Mouse (Mus musculus) liver, postnatal 0 days (tissue): ENCODE data around the gene Wnk2. TPM values are rescaled to one million over a fixed set of nuclear protein-coding genes. Genes with fewer than 3 reads are reported as not detected.

Source experiments
- ATAC-seq: fragments of 200-750 bp; cut with Nextera tagmentation; 2 replicates; pipeline ENCODE4 v1.8.0; 2017; ENCODE audit warnings: mild to moderate bottlenecking, moderate library complexity
- DNase-seq: peaks from one replicate; pipeline ENCODE4 v3.0.0-alpha.2; 2016
- H3K27ac ChIP-seq: fragments of 300-500 bp; sonication (generic); 2 replicates; pipeline ENCODE4 v1.5.1; 2014; ENCODE audit warnings: antibody characterized with exemption, moderate library complexity, mild to moderate bottlenecking, low read depth
- H3K27me3 ChIP-seq: fragments of 300-500 bp; sonication (generic); 2 replicates; pipeline ENCODE4 v1.6.1; 2014; ENCODE audit warnings: low read length, control low read depth, mixed read lengths; ENCODE audit not compliant: insufficient read depth
- H3K36me3 ChIP-seq: fragments of 300-500 bp; sonication (generic); replicated peaks from 2 replicates; pipeline ENCODE4 v1.6.1; 2014; ENCODE audit warnings: mild to moderate bottlenecking, control low read depth, low read length, moderate library complexity, mixed read lengths; ENCODE audit not compliant: insufficient read depth
- H3K4me1 ChIP-seq: fragments of 300-500 bp; sonication (generic); 2 replicates; pipeline ENCODE4 v1.6.1; 2014; ENCODE audit warnings: antibody characterized with exemption, mild to moderate bottlenecking, control low read depth; ENCODE audit not compliant: insufficient read depth
- H3K4me2 ChIP-seq: fragments of 300-500 bp; sonication (generic); 2 replicates; pipeline ENCODE4 v1.6.1; 2014; ENCODE audit warnings: low read depth, mild to moderate bottlenecking, low read length, moderate library complexity, mixed read lengths
- H3K4me3 ChIP-seq: fragments of 300-500 bp; sonication (generic); 2 replicates; pipeline ENCODE4 v1.5.1; 2014; ENCODE audit warnings: low read depth, low read length
- H3K9ac ChIP-seq: fragments of 300-500 bp; sonication (generic); replicated peaks from 2 replicates; pipeline ENCODE4 v1.6.1; 2014; ENCODE audit warnings: mild to moderate bottlenecking, moderate library complexity
- H3K9me3 ChIP-seq: fragments of 300-500 bp; sonication (generic); 2 replicates; pipeline ENCODE4 v1.6.1; 2016; ENCODE audit warnings: mild to moderate bottlenecking, control low read depth, low read length, mixed read lengths
- CTCF ChIP-seq: sonication (generic); IDR thresholded peaks from 2 replicates; pipeline ENCODE4 v1.5.1; 2016; ENCODE audit warnings: antibody characterized with exemption, low read depth
- EP300 ChIP-seq: IDR thresholded peaks from 2 replicates; pipeline ENCODE4 v1.6.1; 2016; ENCODE audit warnings: antibody characterized with exemption, low read depth, mild to moderate bottlenecking
- WGBS: fragments of 180-500 bp; shearing (Covaris S2); extraction: QIAGEN DNeasy Blood & Tissue Kit; methylation state at CpG from one replicate; pipeline ENCODE4 v1.1.7; 2014; ENCODE audit not compliant: insufficient replicate concordance; 5-methylcytosine and 5-hydroxymethylcytosine counted together
- polyA plus RNA-seq: library from polyadenylated mRNA; unstranded; fragments of >200 nt; fragmentation: Nextera tagmentation; extraction: Ambion mirVana; gene quantifications from 2 replicates; pipeline ENCODE4 v1.2.1, GENCODE M21; 2015

The Wnk2 gene
- polyA plus RNA-seq, 1 experiment from 2014 or later, result 0.13 TPM

GRCm38 (mm10) chr13:49148687-49149086, 873 bp upstream of the Wnk2 start:
- no peak for ATAC-seq
- Histone ChIP-seq H3K27ac (no peak overlapping the region), H3K27me3 (peaks cover 54% of the 10 kb centered on the region), H3K4me3 (no peak overlapping the region), H3K9ac (no peak overlapping the region), H3K9me3 (no peaks in the 10 kb centered on the region), H3K4me2 (no peak overlapping the region), H3K36me3 (no peaks in the 10 kb centered on the region), H3K4me1 (peaks cover 11% of the 10 kb centered on the region)
- WGBS, result 79% methylated on average over 4 of the region's 4 CpGs
- TF ChIP-seq CTCF (no peak), EP300 (no peak)
- no peak for DNase-seq

- H3K9ac ChIP-seq, result peak overlapping the region; percentile 41
- peak; percentile 82 for ATAC-seq
- peaks cover 55% of the 10 kb centered on the region for H3K27me3 ChIP-seq
- peak overlapping the region; percentile 59 for H3K4me3 ChIP-seq
- TF ChIP-seq EP300 (no peak), CTCF (no peak)
- no peaks in the 10 kb centered on the region for H3K36me3 ChIP-seq
- H3K9me3 ChIP-seq, result no peaks in the 10 kb centered on the region
- H3K4me2 ChIP-seq, result peak overlapping the region; percentile 92
- WGBS, result under 1% methylated on average over 61 of the region's 98 CpGs
- peaks cover 11% of the 10 kb centered on the region for H3K4me1 ChIP-seq
- H3K27ac ChIP-seq, result no peak overlapping the region
- DNase-seq, result no peak
Measured at GRCm38 (mm10) chr13:49147007-49147857, 582 bp downstream of the Wnk2 start.

DNA sequence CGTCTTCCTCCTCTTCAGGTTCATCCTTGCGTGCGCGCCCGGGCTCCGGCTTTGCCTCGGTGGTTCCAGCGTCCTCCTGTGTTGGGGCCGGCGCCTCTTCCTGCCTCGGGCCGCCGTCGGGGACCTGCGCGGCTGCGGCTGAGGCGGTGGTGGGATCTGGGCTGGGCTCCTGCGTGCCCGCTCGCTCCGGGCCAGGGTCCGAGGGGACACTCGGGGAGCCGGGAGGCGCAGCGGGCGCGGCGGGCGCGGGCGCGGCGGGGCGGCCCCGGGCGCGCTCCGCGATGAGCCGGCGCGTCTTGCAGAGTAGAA, 1.2 kb downstream of the Wnk2 start:
- no peak for TF ChIP-seq EP300
- no peak for TF ChIP-seq CTCF
- under 1% methylated on average over 30 of the region's 44 CpGs for whole genome bisulfite sequencing
- no peak overlapping the region for H3K27ac ChIP-seq
- ATAC-seq (no peak), DNase-seq (no peak)
- peaks cover 55% of the 10 kb centered on the region for H3K27me3 ChIP-seq
- peak overlapping the region; percentile 59 for H3K4me3 ChIP-seq
- H3K9me3 ChIP-seq, result no peaks in the 10 kb centered on the region
- no peaks in the 10 kb centered on the region for H3K36me3 ChIP-seq
- no peak overlapping the region for H3K9ac ChIP-seq
- H3K4me2 ChIP-seq, result peak overlapping the region; percentile 92
- H3K4me1 ChIP-seq, result peaks cover 11% of the 10 kb centered on the region

DNA sequence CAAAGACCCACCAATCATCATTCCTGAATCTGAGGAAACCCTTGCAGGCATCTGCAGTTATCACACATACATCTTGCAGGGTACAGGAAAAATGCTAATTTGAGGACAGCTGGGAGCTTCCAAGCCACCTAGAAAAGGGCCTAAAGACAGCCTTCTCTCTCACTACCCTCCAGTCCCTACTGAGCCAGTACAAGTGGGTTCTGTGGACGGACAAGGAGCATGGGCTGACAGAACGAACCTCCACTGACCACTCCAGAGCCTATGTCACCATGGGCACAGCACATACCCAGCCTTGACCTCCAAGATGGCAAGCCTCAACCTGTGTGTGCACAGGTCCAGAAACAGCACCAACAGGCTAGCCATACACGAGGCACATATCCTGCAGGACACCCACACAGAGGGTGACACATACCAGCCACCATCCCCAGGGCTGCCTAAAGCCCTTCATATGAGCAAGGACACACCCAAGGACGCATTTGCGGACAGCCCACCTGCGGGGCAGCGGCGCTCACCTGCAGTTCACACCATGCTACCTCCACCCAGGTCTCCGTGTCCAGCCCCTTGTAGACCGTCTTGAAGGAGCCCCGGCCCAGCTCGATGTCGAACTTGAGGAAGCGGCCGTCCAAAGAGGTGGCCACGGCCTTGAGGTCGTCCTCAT, 1.6 kb downstream of the Wnk2 start:
- peaks cover 55% of the 10 kb centered on the region for H3K27me3 ChIP-seq
- DNase-seq (no peak), ATAC-seq (no peak)
- 26% methylated on average over 17 of the region's 17 CpGs for WGBS
- no peak for TF ChIP-seq EP300
- TF ChIP-seq CTCF, result no peak
- H3K9ac ChIP-seq, result no peak overlapping the region
- H3K4me3 ChIP-seq, result peak overlapping the region; percentile 59; the same call in 1 of the 2 replicates
- no peak overlapping the region for H3K4me2 ChIP-seq
- H3K36me3 ChIP-seq, result no peaks in the 10 kb centered on the region
- peaks cover 11% of the 10 kb centered on the region for H3K4me1 ChIP-seq
- no peaks in the 10 kb centered on the region for H3K9me3 ChIP-seq
- no peak overlapping the region for H3K27ac ChIP-seq

DNA sequence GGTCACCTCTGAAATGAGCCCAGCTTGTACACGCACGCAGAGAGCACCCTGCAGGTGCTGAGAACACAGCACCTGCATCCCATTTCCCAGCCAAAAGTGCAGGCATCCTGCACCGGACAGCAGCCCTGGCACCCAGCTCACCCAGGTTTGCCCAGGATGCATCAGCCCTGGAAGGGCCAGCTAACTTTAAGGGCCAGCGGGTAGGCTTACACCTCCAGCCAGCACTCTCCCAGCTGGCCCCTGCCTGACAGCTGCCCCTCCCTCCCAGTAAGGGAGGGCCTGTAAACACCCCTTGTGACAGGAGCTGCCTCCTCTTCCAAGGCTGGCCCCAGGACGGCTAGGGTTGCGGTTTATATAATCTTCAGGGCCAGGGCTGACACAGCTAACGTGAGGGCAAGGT, 2.4 kb downstream of the Wnk2 start:
- DNase-seq, result no peak
- 43% methylated on average over 7 of the region's 7 CpGs for WGBS
- Histone ChIP-seq H3K36me3 (no peaks in the 10 kb centered on the region), H3K27ac (no peak overlapping the region), H3K9ac (no peak overlapping the region), H3K9me3 (no peaks in the 10 kb centered on the region), H3K4me2 (no peak overlapping the region), H3K4me1 (peaks cover 11% of the 10 kb centered on the region), H3K4me3 (no peak overlapping the region), H3K27me3 (peaks cover 55% of the 10 kb centered on the region)
- TF ChIP-seq CTCF (no peak), EP300 (no peak)
- no peak for ATAC-seq

DNA sequence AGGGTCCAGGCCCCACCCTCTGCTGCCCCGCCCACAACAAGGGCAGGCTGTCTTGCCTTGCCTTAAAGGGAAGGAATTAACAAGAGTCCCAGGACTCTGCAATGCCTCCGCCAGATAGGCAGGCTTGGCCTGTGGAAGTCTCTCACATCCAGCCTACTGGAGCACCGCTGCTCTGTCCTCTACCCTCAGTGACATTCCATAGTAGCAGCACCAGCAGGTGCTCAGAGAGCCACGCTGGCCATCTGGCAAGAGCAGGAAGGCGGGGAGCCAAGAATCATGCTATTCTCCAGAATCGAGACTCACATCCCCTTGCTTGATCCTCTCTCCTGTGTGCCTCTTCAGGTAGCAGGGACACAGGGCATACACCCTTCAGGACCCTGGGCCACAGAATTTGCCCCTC, 3.4 kb downstream of the Wnk2 start:
- no peaks in the 10 kb centered on the region for H3K36me3 ChIP-seq
- H3K4me3 ChIP-seq, result no peak overlapping the region
- H3K9ac ChIP-seq, result no peak overlapping the region
- no peak overlapping the region for H3K27ac ChIP-seq
- WGBS, result 62% methylated on average over 6 of the region's 6 CpGs
- no peak overlapping the region for H3K4me2 ChIP-seq
- ATAC-seq, result no peak
- TF ChIP-seq EP300 (no peak), CTCF (no peak)
- no peak for DNase-seq
- H3K4me1 ChIP-seq, result peaks cover 11% of the 10 kb centered on the region
- H3K27me3 ChIP-seq, result peaks cover 53% of the 10 kb centered on the region
- no peaks in the 10 kb centered on the region for H3K9me3 ChIP-seq
